Mouse (Mus musculus) CH12.LX (cell line): ENCODE results near the gene Gls. TPM values are rescaled to one million over a fixed set of nuclear protein-coding genes. Genes with fewer than 3 reads are reported as not detected.

Experiments
- DNase-seq: peaks from one replicate; pipeline ENCODE4 v3.0.0-alpha.2; 2013; ENCODE audit errors: extremely low read depth
- H3K27ac ChIP-seq: 2 replicates; pipeline ENCODE4 v1.5.1; 2012; ENCODE audit warnings: low read depth, mild to moderate bottlenecking, control low read depth, moderate library complexity; ENCODE audit not compliant: insufficient read depth
- H3K27me3 ChIP-seq: replicated peaks from 2 replicates; pipeline ENCODE3; 2012; ENCODE audit warnings: inconsistent platforms
- H3K36me3 ChIP-seq, 2 experiments: replicated peaks in 1 of 2; 2 replicates each; pipeline versions ENCODE3 to v1.6.1; 2012; ENCODE audit warnings: inconsistent platforms in 1 of 2, low read length in 1 of 2, mild to moderate bottlenecking in 1 of 2, mixed read lengths in 1 of 2, moderate library complexity in 1 of 2; ENCODE audit not compliant: control insufficient read depth in 1 of 2, insufficient read depth in 1 of 2
- H3K4me1 ChIP-seq, 2 experiments: 2 replicates each; pipeline ENCODE4 v1.6.1; 2012; ENCODE audit warnings: inconsistent platforms in 1 of 2, moderate library complexity in 1 of 2; ENCODE audit not compliant: insufficient read depth in 2 of 2, control insufficient read depth in 1 of 2
- H3K4me2 ChIP-seq: 2 replicates; pipeline ENCODE4 v1.6.1; 2012; ENCODE audit warnings: low read depth, mild to moderate bottlenecking, control low read depth; ENCODE audit not compliant: poor library complexity, insufficient read depth, severe bottlenecking
- H3K4me3 ChIP-seq, 3 experiments: fragments of 150-350 bp in 1 of 3; sonication (generic) in 1 of 3; replicated peaks in 1 of 3; 2 replicates each; pipeline versions ENCODE3 to v1.5.1; 2011 to 2012; ENCODE audit warnings: low read depth in 2 of 3, low read length in 2 of 3, mild to moderate bottlenecking in 2 of 3, moderate library complexity in 2 of 3, control low read depth in 1 of 3, improper control_type of control experiment in 1 of 3, inconsistent platforms in 1 of 3, mixed read lengths in 1 of 3; ENCODE audit not compliant: poor library complexity in 1 of 3
- H3K79me2 ChIP-seq: replicated peaks from 2 replicates; pipeline ENCODE4 v1.6.1; 2012; ENCODE audit warnings: mild to moderate bottlenecking, moderate library complexity; ENCODE audit not compliant: control insufficient read depth, poor library complexity, insufficient read depth, severe bottlenecking; ENCODE audit errors: extremely low read depth
- H3K9ac ChIP-seq: 2 replicates; pipeline ENCODE4 v1.6.1; 2012; ENCODE audit warnings: low read depth, mild to moderate bottlenecking, control low read depth, moderate library complexity; ENCODE audit not compliant: insufficient read depth
- H3K9me3 ChIP-seq: replicated peaks from 2 replicates; pipeline ENCODE3; 2012; ENCODE audit warnings: low read length, inconsistent platforms, mixed read lengths
- BHLHE40 ChIP-seq: IDR thresholded peaks from 2 replicates; pipeline ENCODE4 v1.6.1; 2011; ENCODE audit warnings: mild to moderate bottlenecking, low read depth, low read length, improper control_type of control experiment
- ELF1 ChIP-seq: IDR thresholded peaks from 2 replicates; pipeline ENCODE4 v1.6.1; 2014; ENCODE audit warnings: low read depth, mild to moderate bottlenecking, inconsistent platforms, low read length, improper control_type of control experiment
- EP300 ChIP-seq: IDR thresholded peaks from 2 replicates; pipeline ENCODE4 v1.6.1; 2011; ENCODE audit warnings: low read length, improper control_type of control experiment
- GABPA ChIP-seq: IDR thresholded peaks from 2 replicates; pipeline ENCODE4 v1.6.1; 2012; ENCODE audit warnings: low read depth, low read length, improper control_type of control experiment, inconsistent platforms; ENCODE audit not compliant: insufficient replicate concordance
- JUN ChIP-seq: IDR thresholded peaks from 2 replicates; pipeline ENCODE4 v1.6.1; 2011; ENCODE audit warnings: low read depth, mild to moderate bottlenecking, low read length, improper control_type of control experiment, moderate library complexity; ENCODE audit not compliant: insufficient read depth
- JUND ChIP-seq: conservative IDR thresholded peaks from 2 replicates; pipeline ENCODE4 v1.6.1; 2011; ENCODE audit warnings: low read depth, low read length, improper control_type of control experiment
- MAFK ChIP-seq: IDR thresholded peaks from 2 replicates; pipeline ENCODE4 v1.6.1; 2011; ENCODE audit warnings: low read length, improper control_type of control experiment; ENCODE audit not compliant: insufficient replicate concordance
- MXI1 ChIP-seq: IDR thresholded peaks from 2 replicates; pipeline ENCODE4 v1.6.1; 2011; ENCODE audit warnings: mild to moderate bottlenecking, low read depth, low read length, improper control_type of control experiment
- NRF1 ChIP-seq: IDR thresholded peaks from 2 replicates; pipeline ENCODE4 v1.6.1; 2014; ENCODE audit warnings: low read depth, mild to moderate bottlenecking, inconsistent platforms, low read length, improper control_type of control experiment, moderate library complexity
- PAX5 ChIP-seq: IDR thresholded peaks from 2 replicates; pipeline ENCODE4 v1.6.1; 2012; ENCODE audit warnings: low read length, inconsistent platforms, mixed read lengths
- POLR2AphosphoS2 ChIP-seq: IDR thresholded peaks from 2 replicates; pipeline ENCODE4 v1.6.1; 2011; ENCODE audit warnings: low read depth, low read length, improper control_type of control experiment
- RAD21 ChIP-seq: IDR thresholded peaks from 2 replicates; pipeline ENCODE4 v1.6.1; 2011; ENCODE audit warnings: low read depth, mild to moderate bottlenecking, low read length, improper control_type of control experiment, moderate library complexity
- SMC3 ChIP-seq: IDR thresholded peaks from 2 replicates; pipeline ENCODE4 v1.6.1; 2011; ENCODE audit warnings: low read depth, low read length, improper control_type of control experiment
- TBP ChIP-seq: conservative IDR thresholded peaks from 2 replicates; pipeline ENCODE4 v1.6.1; 2011; ENCODE audit warnings: low read depth, low read length, improper control_type of control experiment
- UBTF ChIP-seq: IDR thresholded peaks from 2 replicates; pipeline ENCODE4 v1.6.1; 2012; ENCODE audit warnings: low read depth, mild to moderate bottlenecking, inconsistent platforms, low read length, improper control_type of control experiment, moderate library complexity
- ZNF384 ChIP-seq: IDR thresholded peaks from 2 replicates; pipeline ENCODE4 v1.6.1; 2012; ENCODE audit warnings: low read depth, low read length, improper control_type of control experiment, inconsistent platforms
- dilution Hi-C: fragments of 300-500 bp; cut with MboI; formaldehyde crosslinking; loops from 2 replicates; pipeline ENCODE4 v1.14.3; 2020; ENCODE audit warnings: low sequenced_read_pairs; ENCODE audit not compliant: extremely low pct_unique_long_range_greater_than_20kb, extremely low pct_ligation_motif_present
- in situ Hi-C: fragments of 300-500 bp; cut with MboI; formaldehyde crosslinking; loops from 3 replicates; pipeline ENCODE4 v1.14.3; 2019; ENCODE audit warnings: low sequenced_read_pairs, low pct_ligation_motif_present, low pct_unique_long_range_greater_than_20kb, mixed read lengths
- polyA plus RNA-seq: library from polyadenylated mRNA; unstranded; fragments of >175 nt; gene quantifications from 2 replicates; pipeline ENCODE4 v1.2.1, GENCODE M21; 2012; ENCODE audit warnings: low read depth; ENCODE audit not compliant: insufficient read length
- total RNA-seq, 2 experiments: library from RNA; depleted of rRNA; stranded (reverse); fragments of 300-350 nt in 1 of 2; fragments of >200 nt in 1 of 2; gene quantifications; 2 replicates each; pipeline ENCODE4 v1.2.3; 2012 to 2014

The Gls gene
- total and polyA plus RNA-seq, 3 experiments: 107 to 182 (median 150) TPM

GRCm38 (mm10) chr1:52269596-52269995 is 36.6 kb upstream of the Gls start:
- no peak overlapping the region for H3K4me2 ChIP-seq
- TF ChIP-seq PAX5 (no peak), MXI1 (no peak), TBP (no peak)
- dilution Hi-C loops (no loop called here), in situ Hi-C loops (no loop called here)
- H3K4me1 ChIP-seq: peaks cover 4 to 12% of the 10 kb centered on the region in 2 experiments; a peak in 3 of 4 replicates
- no peak overlapping the region for H3K4me3 ChIP-seq
- H3K79me2 ChIP-seq: no peaks in the 10 kb centered on the region
- no peak for DNase-seq
- H3K27me3 ChIP-seq: no peaks in the 10 kb centered on the region
- no peak overlapping the region for H3K27ac ChIP-seq
- no peak overlapping the region for H3K9ac ChIP-seq
- H3K36me3 ChIP-seq: no peaks in the 10 kb centered on the region
- H3K9me3 ChIP-seq: no peaks in the 10 kb centered on the region

- no peak overlapping the region for H3K4me2 ChIP-seq
- no peak overlapping the region for H3K4me3 ChIP-seq
- H3K9me3 ChIP-seq: no peaks in the 10 kb centered on the region
- in situ Hi-C loops (no loop called here), dilution Hi-C loops (no loop called here)
- TF ChIP-seq JUND (no peak), EP300 (no peak), NRF1 (no peak), JUN (no peak), POLR2AphosphoS2 (no peak), GABPA (no peak), SMC3 (no peak), BHLHE40 (no peak), MXI1 (no peak), ZNF384 (no peak), MAFK (no peak), UBTF (no peak), ELF1 (no peak), RAD21 (no peak)
- no peaks in the 10 kb centered on the region for H3K36me3 ChIP-seq
- no peak for DNase-seq
- no peaks in the 10 kb centered on the region for H3K4me1 ChIP-seq
- no peaks in the 10 kb centered on the region for H3K79me2 ChIP-seq
- no peak overlapping the region for H3K27ac ChIP-seq
- H3K27me3 ChIP-seq: no peaks in the 10 kb centered on the region
- H3K9ac ChIP-seq: no peak overlapping the region
Measured at GRCm38 (mm10) chr1:52268006-52268405, 35.0 kb upstream of the Gls start.
